Mouse (Mus musculus): ENCODE data around the gene Scaf4. TPM values are rescaled to one million over a fixed set of nuclear protein-coding genes. Genes with fewer than 3 reads are reported as not detected.
"Not testable (repeated sequence)": the region's sequence is repeated elsewhere in the genome, so short reads cannot be mapped to it uniquely, and the experiment has no call there.

The Scaf4 gene
- polyA plus RNA-seq, 1 experiment = 127 TPM

DNA sequence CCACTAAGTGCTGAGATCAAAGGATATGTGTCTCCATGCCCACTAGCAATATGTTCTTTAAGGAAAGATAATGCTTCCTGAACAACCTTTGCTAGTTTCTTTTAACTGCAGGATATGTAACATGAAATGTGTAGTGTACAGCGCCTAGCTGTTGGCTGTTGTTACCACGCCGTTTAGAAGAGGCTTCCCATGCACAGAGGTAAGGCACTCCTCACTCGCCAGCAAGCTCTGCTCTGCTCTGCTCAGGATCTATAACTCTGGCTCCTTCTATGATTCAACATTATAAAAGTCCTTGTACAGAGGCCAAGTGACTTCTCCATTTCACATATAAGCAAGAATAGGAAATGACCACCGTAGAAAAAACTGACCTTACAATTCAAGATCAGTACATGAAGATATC is 24.7 kb downstream of the Scaf4 start:
- Histone ChIP-seq H3K27me3 (ENCODE audit: control insufficient read depth, insufficient read depth, low read length, poor library complexity, severe bottlenecking) (no peaks in the 10 kb centered on the region), H3K9ac (ENCODE audit: low read depth, poor library complexity, severe bottlenecking) (no peak overlapping the region), H3K27ac (ENCODE audit: insufficient read depth, low read length) (no peak overlapping the region), H3K9me3 (replicated peaks; ENCODE audit: control insufficient read depth, insufficient read depth, low read length, poor library complexity, severe bottlenecking) (no peaks in the 10 kb centered on the region), H3K36me3 (ENCODE audit: control insufficient read depth, insufficient read depth, low read length, poor library complexity, severe bottlenecking) (peaks cover 61% of the 10 kb centered on the region), H3K4me1 (ENCODE audit: control insufficient read depth, insufficient read depth, low read length) (no peaks in the 10 kb centered on the region), H3K4me3 (ENCODE audit: low read depth, low read length) (no peak overlapping the region)
- TF ChIP-seq CTCF (IDR thresholded peaks at IDR 0.05; ENCODE audit: low read depth, low read length) (no peak), EP300 (IDR thresholded peaks at IDR 0.05; ENCODE audit: insufficient read depth, low read depth, low read length) (no peak), POLR2A (IDR thresholded peaks at IDR 0.05; ENCODE audit: insufficient read depth, low read length) (no peak)

- no peak overlapping the region for H3K27ac ChIP-seq (ENCODE audit: insufficient read depth, low read length)
- H3K27me3 ChIP-seq (ENCODE audit: control insufficient read depth, insufficient read depth, low read length, poor library complexity, severe bottlenecking) = no peaks in the 10 kb centered on the region
- no peak overlapping the region for H3K4me3 ChIP-seq (ENCODE audit: low read depth, low read length)
- H3K9ac ChIP-seq (ENCODE audit: low read depth, poor library complexity, severe bottlenecking) = no peak overlapping the region
- no peaks in the 10 kb centered on the region for H3K9me3 ChIP-seq (replicated peaks; ENCODE audit: control insufficient read depth, insufficient read depth, low read length, poor library complexity, severe bottlenecking)
- TF ChIP-seq CTCF (IDR thresholded peaks at IDR 0.05; ENCODE audit: low read depth, low read length) = no peak
- no peak for TF ChIP-seq EP300 (IDR thresholded peaks at IDR 0.05; ENCODE audit: insufficient read depth, low read depth, low read length)
- TF ChIP-seq POLR2A (IDR thresholded peaks at IDR 0.05; ENCODE audit: insufficient read depth, low read length) = no peak
- no peaks in the 10 kb centered on the region for H3K4me1 ChIP-seq (ENCODE audit: control insufficient read depth, insufficient read depth, low read length)
- peaks cover 67% of the 10 kb centered on the region for H3K36me3 ChIP-seq (ENCODE audit: control insufficient read depth, insufficient read depth, low read length, poor library complexity, severe bottlenecking)
These were observed 25.4 kb downstream of the Scaf4 start for GRCm38 (mm10) chr16:90258950-90259349.

DNA sequence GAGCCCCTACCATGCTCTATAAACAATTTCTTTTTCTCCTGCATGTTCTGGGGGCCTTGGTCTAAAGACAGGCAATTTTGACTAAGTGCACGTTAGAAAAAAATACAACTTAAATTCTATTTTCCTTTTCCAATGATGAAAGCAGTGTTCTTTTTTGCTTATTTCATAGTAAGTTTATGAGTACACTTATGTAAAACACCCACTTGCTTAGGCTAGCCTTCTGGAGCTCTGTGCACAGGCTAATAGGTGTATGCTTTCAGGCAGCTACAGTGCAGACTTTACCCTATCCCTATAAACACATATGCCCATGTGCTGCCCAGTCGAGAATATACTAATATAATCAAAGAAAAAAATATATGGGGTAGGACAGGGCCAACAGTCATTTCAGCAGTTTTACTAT is 31.8 kb downstream of the Scaf4 start:
- H3K4me3 ChIP-seq (ENCODE audit: low read depth, low read length) = no peak overlapping the region
- no peaks in the 10 kb centered on the region for H3K9me3 ChIP-seq (replicated peaks; ENCODE audit: control insufficient read depth, insufficient read depth, low read length, poor library complexity, severe bottlenecking)
- no peak overlapping the region for H3K9ac ChIP-seq (ENCODE audit: low read depth, poor library complexity, severe bottlenecking)
- no peaks in the 10 kb centered on the region for H3K4me1 ChIP-seq (ENCODE audit: control insufficient read depth, insufficient read depth, low read length)
- no peaks in the 10 kb centered on the region for H3K27me3 ChIP-seq (ENCODE audit: control insufficient read depth, insufficient read depth, low read length, poor library complexity, severe bottlenecking)
- peaks cover 83% of the 10 kb centered on the region for H3K36me3 ChIP-seq (ENCODE audit: control insufficient read depth, insufficient read depth, low read length, poor library complexity, severe bottlenecking)
- TF ChIP-seq EP300 (IDR thresholded peaks at IDR 0.05; ENCODE audit: insufficient read depth, low read depth, low read length) (no peak), POLR2A (IDR thresholded peaks at IDR 0.05; ENCODE audit: insufficient read depth, low read length) (no peak), CTCF (IDR thresholded peaks at IDR 0.05; ENCODE audit: low read depth, low read length) (no peak)
- H3K27ac ChIP-seq (ENCODE audit: insufficient read depth, low read length) = no peak overlapping the region

DNA sequence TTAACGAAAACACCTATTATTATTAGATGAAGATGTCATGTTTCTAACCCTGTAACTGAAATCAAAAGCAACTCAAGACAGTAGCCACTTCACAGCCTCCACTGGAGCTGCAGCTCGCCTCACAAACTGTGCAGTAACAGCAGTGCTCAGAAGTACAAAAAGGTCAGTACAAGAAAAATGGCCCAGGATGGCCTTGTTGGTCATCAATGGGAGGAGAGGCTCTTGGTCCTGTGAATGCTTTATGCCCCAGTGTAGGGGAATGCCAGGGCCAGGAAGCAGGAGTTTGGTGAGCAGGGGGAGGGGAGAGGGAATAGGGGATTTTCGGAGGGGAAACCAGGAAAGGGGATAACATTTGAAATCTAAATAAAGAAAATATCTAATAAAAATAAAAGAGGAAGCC is 33.0 kb downstream of the Scaf4 start:
- not testable (repeated sequence) for H3K9me3 ChIP-seq (replicated peaks; ENCODE audit: control insufficient read depth, insufficient read depth, low read length, poor library complexity, severe bottlenecking); H3K27me3 ChIP-seq (ENCODE audit: control insufficient read depth, insufficient read depth, low read length, poor library complexity, severe bottlenecking); H3K4me1 ChIP-seq (ENCODE audit: control insufficient read depth, insufficient read depth, low read length); H3K27ac ChIP-seq (ENCODE audit: insufficient read depth, low read length); H3K9ac ChIP-seq (ENCODE audit: low read depth, poor library complexity, severe bottlenecking); H3K4me3 ChIP-seq (ENCODE audit: low read depth, low read length)
- peaks cover 82% of the 10 kb centered on the region for H3K36me3 ChIP-seq (ENCODE audit: control insufficient read depth, insufficient read depth, low read length, poor library complexity, severe bottlenecking)

GRCm38 (mm10) chr16:90250099-90250498 is 34.2 kb downstream of the Scaf4 start:
- TF ChIP-seq POLR2A (IDR thresholded peaks at IDR 0.05; ENCODE audit: insufficient read depth, low read length) (no peak), EP300 (IDR thresholded peaks at IDR 0.05; ENCODE audit: insufficient read depth, low read depth, low read length) (no peak), CTCF (IDR thresholded peaks at IDR 0.05; ENCODE audit: low read depth, low read length) (no peak)

GRCm38 (mm10) chr16:90242426-90243304 is 41.6 kb downstream of the Scaf4 start:
- TF ChIP-seq CTCF (IDR thresholded peaks at IDR 0.05; ENCODE audit: low read depth, low read length) (no peak), EP300 (IDR thresholded peaks at IDR 0.05; ENCODE audit: insufficient read depth, low read depth, low read length) (no peak), POLR2A (IDR thresholded peaks at IDR 0.05; ENCODE audit: insufficient read depth, low read length) (no peak)

More at GRCm38 (mm10) chr16:90250099-90250498, 34.2 kb downstream of the Scaf4 start:
- H3K4me1 ChIP-seq (ENCODE audit: control insufficient read depth, insufficient read depth, low read length) = no peaks in the 10 kb centered on the region
- H3K27me3 ChIP-seq (ENCODE audit: control insufficient read depth, insufficient read depth, low read length, poor library complexity, severe bottlenecking) = no peaks in the 10 kb centered on the region
- peaks cover 83% of the 10 kb centered on the region for H3K36me3 ChIP-seq (ENCODE audit: control insufficient read depth, insufficient read depth, low read length, poor library complexity, severe bottlenecking)
- no peak overlapping the region for H3K27ac ChIP-seq (ENCODE audit: insufficient read depth, low read length)
- H3K9me3 ChIP-seq (replicated peaks; ENCODE audit: control insufficient read depth, insufficient read depth, low read length, poor library complexity, severe bottlenecking) = no peaks in the 10 kb centered on the region
- no peak overlapping the region for H3K9ac ChIP-seq (ENCODE audit: low read depth, poor library complexity, severe bottlenecking)
- no peak overlapping the region for H3K4me3 ChIP-seq (ENCODE audit: low read depth, low read length)

More at GRCm38 (mm10) chr16:90242426-90243304, 41.6 kb downstream of the Scaf4 start:
- Histone ChIP-seq H3K27ac (ENCODE audit: insufficient read depth, low read length) (no peak overlapping the region), H3K9ac (ENCODE audit: low read depth, poor library complexity, severe bottlenecking) (no peak overlapping the region), H3K27me3 (ENCODE audit: control insufficient read depth, insufficient read depth, low read length, poor library complexity, severe bottlenecking) (no peaks in the 10 kb centered on the region), H3K9me3 (replicated peaks; ENCODE audit: control insufficient read depth, insufficient read depth, low read length, poor library complexity, severe bottlenecking) (no peaks in the 10 kb centered on the region), H3K4me1 (ENCODE audit: control insufficient read depth, insufficient read depth, low read length) (no peaks in the 10 kb centered on the region), H3K36me3 (ENCODE audit: control insufficient read depth, insufficient read depth, low read length, poor library complexity, severe bottlenecking) (peaks cover 77% of the 10 kb centered on the region), H3K4me3 (ENCODE audit: low read depth, low read length) (no peak overlapping the region)

All from ES-Bruce4 (cell line).